Mouse (Mus musculus) cortical plate, adult 2 months (tissue): Measurements from ENCODE around the gene Ears2. TPM values are rescaled to one million over a fixed set of nuclear protein-coding genes. Genes with fewer than 3 reads are reported as not detected.

Experiments used
- H3K27ac ChIP-seq: fragments of 200-500 bp; 2 replicates; pipeline ENCODE4 v1.5.1; 2012; ENCODE audit warnings: low read length, control low read depth, inconsistent platforms; ENCODE audit not compliant: insufficient read depth
- H3K4me1 ChIP-seq: fragments of 200-500 bp; 2 replicates; pipeline ENCODE4 v1.6.1; 2011; ENCODE audit warnings: low read length; ENCODE audit not compliant: control insufficient read depth, insufficient read depth
- H3K4me3 ChIP-seq: fragments of 200-500 bp; 2 replicates; pipeline ENCODE4 v1.5.1; 2011; ENCODE audit warnings: mild to moderate bottlenecking, low read length, control low read depth; ENCODE audit not compliant: insufficient read depth
- CTCF ChIP-seq: fragments of 200-500 bp; IDR thresholded peaks from 2 replicates; pipeline ENCODE4 v1.5.1; 2011; ENCODE audit warnings: mild to moderate bottlenecking, control low read depth, low read length; ENCODE audit not compliant: insufficient read depth; ENCODE audit errors: extremely low read depth
- POLR2A ChIP-seq: fragments of 200-500 bp; IDR thresholded peaks from 2 replicates; pipeline ENCODE4 v1.6.1; 2011; ENCODE audit warnings: mild to moderate bottlenecking, low read length, control low read depth; ENCODE audit not compliant: insufficient read depth; ENCODE audit errors: extremely low read depth
- polyA plus RNA-seq: library from polyadenylated mRNA; depleted of rRNA; stranded (reverse); fragments of >200 nt; gene quantifications from 2 replicates; pipeline ENCODE4 v1.2.3, GENCODE M21; 2012

Ears2 gene
- polyA plus RNA-seq, 1 experiment: 4.8 TPM

- TF ChIP-seq CTCF (no peak), POLR2A (no peak)
- no peak overlapping the region for H3K4me3 ChIP-seq
- H3K27ac ChIP-seq: no peak overlapping the region
- peaks cover 3% of the 10 kb centered on the region; the same call in 1 of the 2 replicates for H3K4me1 ChIP-seq
Observed at GRCm38 (mm10) chr7:122079798-122080554, 12.9 kb upstream of the Ears2 start.

- no peak for TF ChIP-seq CTCF
- TF ChIP-seq POLR2A: no peak
- Histone ChIP-seq H3K4me3 (no peak overlapping the region), H3K27ac (no peak overlapping the region), H3K4me1 (peaks cover 4% of the 10 kb centered on the region)
Observed at GRCm38 (mm10) chr7:122074374-122074773, 7.3 kb upstream of the Ears2 start.

- H3K4me3 ChIP-seq: peak overlapping the region; percentile 74
Observed at GRCm38 (mm10) chr7:122067517-122068381, 686 bp upstream of the Ears2 start.

GRCm38 (mm10) chr7:122066102-122066944 lies 740 bp downstream of the Ears2 start:
- no peak for TF ChIP-seq CTCF
- 0 out of 2 replicates have a peak, but pooled peaks have one; percentile 29 for TF ChIP-seq POLR2A
- Histone ChIP-seq H3K4me3 (peak overlapping the region; percentile 74), H3K27ac (peak overlapping the region; percentile 93), H3K4me1 (peaks cover 9% of the 10 kb centered on the region)

More at GRCm38 (mm10) chr7:122067517-122068381, 686 bp upstream of the Ears2 start:
- H3K27ac ChIP-seq: peak overlapping the region; percentile 68
- TF ChIP-seq CTCF: no peak; the same call in 1 of the 2 replicates
- TF ChIP-seq POLR2A: no peak
- H3K4me1 ChIP-seq: peaks cover 9% of the 10 kb centered on the region

GRCm38 (mm10) chr7:122065656-122066055 lies 1.4 kb downstream of the Ears2 start:
- Histone ChIP-seq H3K27ac (no peak overlapping the region), H3K4me3 (no peak overlapping the region), H3K4me1 (peaks cover 8% of the 10 kb centered on the region)
- TF ChIP-seq POLR2A (no peak), CTCF (no peak)

GRCm38 (mm10) chr7:122056633-122057032 lies 10.4 kb downstream of the Ears2 start:
- no peak overlapping the region for H3K4me3 ChIP-seq
- TF ChIP-seq POLR2A (no peak), CTCF (no peak)
- no peaks in the 10 kb centered on the region for H3K4me1 ChIP-seq
- no peak overlapping the region for H3K27ac ChIP-seq

- TF ChIP-seq POLR2A (no peak), CTCF (no peak)
- H3K27ac ChIP-seq: no peak overlapping the region
- no peaks in the 10 kb centered on the region for H3K4me1 ChIP-seq
- no peak overlapping the region for H3K4me3 ChIP-seq
Observed at GRCm38 (mm10) chr7:122050834-122051233, 16.2 kb downstream of the Ears2 start.

- no peak for TF ChIP-seq POLR2A
- no peak for TF ChIP-seq CTCF
- Histone ChIP-seq H3K27ac (no peak overlapping the region), H3K4me3 (no peak overlapping the region), H3K4me1 (0 out of 2 replicates have a peak, but pooled peaks cover 1% of the 10 kb centered on the region)
Observed at GRCm38 (mm10) chr7:122048191-122048590, 18.9 kb downstream of the Ears2 start.

GRCm38 (mm10) chr7:122046813-122047212 lies 20.2 kb downstream of the Ears2 start:
- Histone ChIP-seq H3K4me3 (no peak overlapping the region), H3K27ac (no peak overlapping the region), H3K4me1 (0 out of 2 replicates have a peak, but pooled peaks cover 1% of the 10 kb centered on the region)
- no peak for TF ChIP-seq CTCF
- no peak for TF ChIP-seq POLR2A
